Mouse (Mus musculus) urinary bladder, postnatal 14 days (tissue): ENCODE results near the gene Art5.
A peak's percentile ranks its signal among the peaks of the same experiment; 100 is the strongest.

Experiments used
- DNase-seq: peaks from one replicate; pipeline ENCODE4 v3.0.0; 2021; ENCODE audit warnings: low spot score

Gene Art5

DNA sequence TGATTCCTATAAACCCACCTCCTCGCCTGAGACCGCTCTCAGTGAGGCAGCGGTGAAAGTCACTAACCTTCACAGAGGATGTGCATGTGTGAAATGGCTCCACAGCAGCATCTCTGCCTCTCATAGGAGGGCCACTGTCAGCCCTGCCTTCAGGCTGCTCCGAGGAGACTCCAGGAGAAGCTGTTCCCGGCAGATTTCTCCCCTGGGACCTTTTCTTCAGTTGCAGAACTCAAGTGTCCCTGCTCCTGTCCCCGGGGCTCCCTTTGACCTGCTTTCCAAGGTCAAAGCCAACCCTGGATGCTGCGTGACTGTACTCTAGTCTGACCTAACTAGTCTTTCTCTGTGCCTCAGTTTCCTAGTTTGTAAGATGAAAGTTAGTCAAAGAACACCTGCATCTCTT is at the start of gene Art5:
Gene Art5, minus strand, starts transcription at position 319 of the 400 bp plus-strand sequence.
- DNase-seq: no peak

DNA sequence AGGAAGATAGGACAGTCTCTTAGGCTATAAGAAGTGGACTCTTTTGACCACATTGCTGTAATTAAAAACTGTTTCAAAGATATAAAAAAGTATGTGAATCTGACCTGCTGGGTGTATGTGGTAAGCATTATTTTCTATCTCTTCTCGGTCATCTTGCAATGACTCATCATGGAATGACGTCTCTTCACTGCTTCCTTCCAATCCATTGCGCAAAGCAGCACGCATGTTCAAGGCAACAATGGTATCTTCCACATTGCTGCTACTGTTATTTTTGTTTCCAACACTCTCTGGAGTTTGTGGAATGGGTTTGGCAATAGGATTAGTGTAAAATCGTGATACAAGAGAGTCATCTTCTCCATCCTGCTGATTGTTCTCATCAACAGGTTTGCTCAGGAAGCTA is 44.4 kb upstream of the Art5 start:
- DNase-seq: no peak

DNA sequence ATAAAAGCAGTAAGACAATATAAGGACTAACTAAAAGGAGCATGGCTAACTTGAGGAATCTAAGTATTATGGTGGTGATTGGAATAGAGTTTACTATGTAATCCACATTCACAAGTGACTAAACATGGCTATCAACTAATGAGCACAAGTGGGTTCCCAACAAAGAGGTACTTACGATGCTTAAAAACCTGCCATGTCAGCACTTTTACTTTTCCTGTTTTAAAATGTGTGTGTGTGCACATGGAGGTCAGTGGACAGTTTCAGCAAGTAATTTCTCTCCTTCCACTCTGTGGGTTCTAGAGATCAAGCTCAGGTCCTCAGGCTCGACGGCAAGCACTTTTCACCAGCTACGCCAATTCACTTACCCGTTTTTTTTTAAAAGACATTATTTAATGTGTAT is 28.6 kb upstream of the Art5 start:
- DNase-seq: no peak

DNA sequence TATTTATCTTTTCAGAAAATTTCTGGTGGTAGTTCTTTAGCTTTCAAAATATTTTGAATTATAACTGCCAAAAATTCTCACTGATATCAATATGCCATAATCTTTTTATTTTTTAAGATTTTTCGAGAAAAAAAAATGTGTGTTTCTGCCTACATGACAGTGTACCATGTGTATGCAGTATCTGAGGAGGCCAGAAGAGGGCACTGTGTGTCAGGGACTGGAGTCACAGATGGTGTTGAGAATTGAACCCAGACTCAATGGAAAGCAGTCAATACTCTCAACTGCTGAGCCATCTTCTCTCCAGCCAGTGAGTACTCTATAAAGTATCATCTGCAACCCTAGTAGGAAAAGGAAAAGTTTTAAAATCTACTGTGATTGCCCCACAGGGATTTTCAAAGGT is 28.2 kb upstream of the Art5 start:
- DNase-seq: peak; percentile 18

DNA sequence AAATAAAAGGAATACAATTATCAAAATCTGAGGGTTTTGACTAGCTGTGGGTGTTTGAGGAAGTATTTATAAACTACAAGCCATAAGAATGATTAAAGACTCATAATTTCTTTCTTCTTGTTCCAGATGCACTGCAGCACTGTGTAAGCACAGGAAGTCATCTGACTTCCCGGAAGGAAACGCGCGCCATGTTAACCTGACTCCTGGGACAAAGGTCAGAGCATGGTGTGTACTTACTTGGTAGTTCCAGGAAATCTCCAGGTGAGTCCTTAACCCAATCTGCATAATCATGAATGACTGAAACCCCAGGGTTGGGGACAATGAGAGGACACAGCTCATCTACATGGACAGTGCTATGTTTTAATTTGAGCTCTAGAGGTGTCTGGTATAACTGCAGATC is 23.1 kb upstream of the Art5 start:
- DNase-seq: no peak

DNA sequence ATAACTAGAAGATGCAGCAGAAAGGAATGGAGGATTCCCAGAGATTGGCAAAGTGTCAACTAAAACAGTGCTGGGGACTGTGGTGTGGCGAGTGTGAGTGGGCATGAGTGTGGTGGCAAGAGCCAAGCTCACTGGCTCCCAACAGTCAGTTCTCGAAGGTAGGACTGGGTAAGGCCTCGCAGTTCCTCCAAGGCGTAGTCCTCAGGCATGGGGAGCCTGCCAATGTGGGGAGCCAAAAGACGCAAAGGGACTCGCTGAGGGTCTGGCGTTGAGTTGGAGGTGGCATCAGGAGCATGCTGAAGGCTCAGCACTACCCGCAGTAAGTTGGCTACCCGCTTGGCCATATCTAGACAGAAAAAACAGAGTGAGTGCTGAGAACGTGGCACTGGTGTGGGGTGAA is 11.0 kb upstream of the Art5 start:
- DNase-seq: no peak

DNA sequence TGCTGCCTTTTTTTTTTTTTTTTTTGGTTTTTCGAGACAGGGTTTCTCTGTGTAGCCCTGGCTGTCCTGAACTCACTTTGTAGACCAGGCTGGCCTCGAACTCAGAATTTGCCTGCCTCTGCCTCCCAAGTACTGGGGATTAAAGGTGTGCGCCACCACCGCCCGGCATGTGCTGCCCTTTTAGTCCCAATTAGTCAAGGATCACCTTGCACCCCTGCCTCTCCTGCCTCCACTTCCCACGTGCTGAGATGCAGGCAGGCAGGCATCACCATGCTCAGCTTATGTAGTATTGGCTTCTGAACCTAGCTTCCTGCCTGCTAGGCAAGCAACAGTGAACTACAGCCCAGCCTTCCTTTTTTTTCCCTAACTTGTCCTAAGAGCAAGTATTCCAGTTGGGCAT is 8.1 kb upstream of the Art5 start:
- DNase-seq: no peak

DNA sequence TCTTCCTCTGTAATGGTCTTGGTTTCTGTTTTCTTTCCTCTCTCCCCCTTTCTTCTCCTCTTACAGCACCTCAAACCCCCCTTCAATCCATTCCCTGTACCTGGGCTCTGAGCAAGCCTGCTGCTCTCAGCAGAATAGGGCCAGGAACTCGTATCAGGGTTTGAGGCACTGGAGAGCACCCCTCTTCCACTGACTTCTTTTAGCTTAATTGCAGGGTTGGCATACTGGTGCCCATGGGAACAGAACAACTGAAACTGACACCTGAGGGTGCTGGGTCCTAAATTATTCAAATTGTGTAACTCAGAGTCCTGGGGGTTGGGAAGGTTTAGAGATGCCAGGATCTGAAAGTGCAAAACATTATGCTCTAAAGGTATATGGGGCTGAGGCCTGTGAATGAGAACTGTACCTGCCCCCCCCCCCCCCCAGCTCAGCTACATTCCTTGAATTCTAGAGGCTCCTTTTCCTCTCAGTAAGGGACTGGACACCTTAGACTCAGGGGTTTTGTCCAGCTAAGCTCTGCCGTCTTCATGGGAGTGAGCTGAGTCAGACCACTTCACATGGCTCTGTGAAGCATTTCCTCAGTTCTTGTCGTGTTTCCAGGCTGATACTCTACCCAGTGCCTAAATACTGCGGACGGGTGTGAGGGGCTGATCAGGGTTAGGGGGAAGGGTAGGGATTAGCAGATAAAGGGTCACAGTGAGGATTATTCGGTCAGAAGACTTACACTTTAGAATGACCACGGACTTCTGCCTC is 7.5 kb upstream of the Art5 start, which contains the start of gene Chrna10:
Gene Chrna10, minus strand, starts transcription at position 250 of the 753 bp plus-strand sequence.
- no peak for DNase-seq

DNA sequence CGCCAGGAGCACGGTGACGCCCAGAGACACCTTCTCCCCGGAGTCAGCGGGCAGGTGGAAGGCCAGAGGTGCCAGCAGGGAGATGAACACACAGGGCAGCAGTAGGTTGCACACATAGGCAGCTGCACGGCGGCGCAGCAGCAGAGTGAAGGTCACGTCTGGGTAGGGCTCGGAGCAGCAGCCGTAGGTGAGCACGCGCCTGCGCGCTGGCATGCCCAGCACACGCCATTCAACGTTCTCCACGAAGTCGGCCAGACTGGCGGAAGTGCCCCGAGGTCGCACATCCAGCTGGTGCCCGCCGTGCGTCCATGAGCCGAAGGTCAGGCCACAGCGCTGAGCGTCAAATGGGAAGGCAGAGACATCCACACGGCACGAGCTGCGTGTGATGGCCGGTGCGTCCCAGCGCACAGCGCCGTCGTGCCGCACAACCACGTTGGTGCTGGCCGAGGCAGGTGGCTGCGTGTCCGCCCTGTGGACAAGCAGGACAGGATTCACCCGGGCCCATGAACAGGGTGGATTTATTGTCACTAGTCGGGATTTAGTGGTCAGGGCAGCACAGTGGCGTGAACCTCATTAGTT is 4.0 kb upstream of the Art5 start:
- no peak for DNase-seq

DNA sequence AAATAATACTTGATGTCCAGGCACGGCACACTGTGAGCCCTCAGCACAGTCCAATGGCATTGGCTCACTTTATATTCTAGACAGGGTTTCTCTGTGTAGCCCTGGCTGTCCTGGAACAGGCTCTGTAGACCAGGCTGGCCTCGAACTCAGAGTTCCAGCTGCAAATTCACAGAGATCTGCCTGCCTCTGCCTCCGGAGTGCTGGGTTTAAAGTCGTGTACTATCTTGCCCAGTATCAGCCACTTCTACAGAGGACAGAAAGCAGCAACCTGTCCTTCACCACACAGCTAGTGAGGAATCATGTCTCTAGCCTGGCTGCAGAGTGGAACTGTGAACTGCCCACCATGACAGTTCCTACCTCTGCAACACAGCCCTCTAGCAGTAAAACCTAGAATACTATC is 457 bp upstream of the Art5 start:
- DNase-seq: no peak

DNA sequence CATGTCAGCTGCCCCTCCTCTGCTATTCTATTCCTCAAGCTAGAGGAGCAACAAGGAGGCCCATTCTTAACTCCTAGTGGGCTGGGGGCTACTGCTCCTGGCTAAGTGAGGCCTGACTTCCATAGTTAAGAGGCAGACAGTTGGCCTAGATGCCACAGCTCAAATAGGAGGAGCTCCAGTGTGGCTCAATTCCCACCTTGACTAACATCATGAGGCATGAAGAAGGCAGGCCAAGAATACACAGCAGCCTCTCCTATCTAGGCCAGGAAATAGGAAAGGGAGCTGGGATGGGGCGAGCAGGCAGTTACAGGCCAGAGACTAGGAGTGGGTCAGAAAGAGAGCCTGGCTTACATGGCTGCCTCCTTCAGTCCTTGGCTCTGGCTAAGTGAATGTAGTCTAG is 1.1 kb downstream of the Art5 start:
- DNase-seq: no peak

DNA sequence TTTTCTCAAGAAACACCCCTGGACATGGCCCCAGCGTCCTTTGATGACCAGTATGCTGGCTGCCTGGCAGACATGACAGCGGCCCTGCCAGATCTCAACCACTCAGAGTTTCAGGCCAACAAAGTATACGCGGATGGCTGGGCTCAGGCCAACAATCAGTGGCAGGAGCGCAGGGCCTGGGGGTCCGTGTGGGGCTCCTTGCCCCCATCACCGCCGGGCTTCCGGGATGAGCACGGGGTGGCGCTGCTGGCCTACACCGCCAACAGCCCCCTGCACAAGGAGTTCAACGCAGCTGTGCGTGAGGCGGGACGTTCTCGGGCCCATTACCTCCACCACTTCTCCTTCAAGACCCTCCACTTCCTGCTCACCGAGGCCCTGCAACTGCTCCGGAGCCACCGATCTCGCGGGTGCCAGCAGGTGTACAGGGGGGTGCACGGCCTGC is 2.6 kb downstream of the Art5 start:
- no peak for DNase-seq

DNA sequence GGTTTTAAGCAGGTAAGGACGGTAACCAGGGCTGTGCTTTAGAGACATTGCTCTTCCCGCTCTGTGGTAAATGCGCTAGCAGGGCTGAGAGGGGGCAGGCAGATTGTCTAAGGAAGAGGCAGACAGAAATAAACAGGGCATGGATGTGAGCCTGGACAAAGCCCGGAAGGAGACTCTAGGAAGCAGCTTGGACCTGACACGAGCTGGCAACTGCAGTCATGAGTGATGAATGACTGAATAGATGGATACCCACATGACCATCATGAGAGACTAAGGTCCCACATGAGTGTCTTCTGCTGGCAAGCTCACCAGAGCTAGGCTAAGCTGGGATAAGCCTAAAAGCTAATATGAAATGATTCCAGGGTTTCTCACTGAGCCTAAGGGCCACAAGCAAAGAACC is 5.2 kb downstream of the Art5 start:
- DNase-seq: no peak

DNA sequence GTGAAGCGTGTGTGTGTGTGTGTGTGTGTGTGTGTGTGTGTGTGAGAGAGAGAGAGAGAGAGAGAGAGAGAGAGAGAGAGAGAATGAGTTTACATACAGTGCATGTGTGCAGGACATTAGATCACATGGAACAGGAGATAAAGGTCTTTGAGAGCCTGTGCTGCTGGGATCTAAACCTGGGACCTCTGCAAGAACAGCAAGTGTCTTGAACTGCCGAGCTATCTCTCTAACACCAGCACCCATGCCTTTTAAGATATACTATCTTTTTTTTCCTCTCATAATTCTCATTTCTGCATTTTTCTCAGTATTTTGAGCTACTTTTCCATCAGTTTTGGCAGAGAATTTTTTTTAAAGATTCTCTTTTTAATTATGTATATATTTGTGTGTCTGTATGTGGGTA is 5.7 kb downstream of the Art5 start:
- no peak for DNase-seq

DNA sequence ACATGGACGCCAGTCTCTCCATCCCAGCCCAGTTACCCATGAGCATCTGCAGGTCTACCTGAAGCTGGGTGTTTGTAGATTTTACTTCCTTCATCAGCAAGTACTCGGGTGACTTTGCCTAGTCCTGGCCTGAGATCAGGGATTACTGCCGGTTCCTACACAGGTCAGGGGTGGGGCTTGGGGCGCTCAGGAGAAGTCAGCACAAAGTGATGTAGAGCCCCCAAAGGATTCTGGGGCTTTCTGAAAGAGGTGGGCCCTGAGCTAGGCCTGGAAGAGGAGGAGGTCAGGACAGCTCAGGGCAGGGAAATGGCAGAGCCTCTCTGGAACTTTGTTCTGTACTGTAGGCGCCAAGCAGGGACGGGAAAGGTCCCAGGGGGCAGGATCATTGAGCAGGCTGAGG is 6.6 kb downstream of the Art5 start:
- DNase-seq: no peak

DNA sequence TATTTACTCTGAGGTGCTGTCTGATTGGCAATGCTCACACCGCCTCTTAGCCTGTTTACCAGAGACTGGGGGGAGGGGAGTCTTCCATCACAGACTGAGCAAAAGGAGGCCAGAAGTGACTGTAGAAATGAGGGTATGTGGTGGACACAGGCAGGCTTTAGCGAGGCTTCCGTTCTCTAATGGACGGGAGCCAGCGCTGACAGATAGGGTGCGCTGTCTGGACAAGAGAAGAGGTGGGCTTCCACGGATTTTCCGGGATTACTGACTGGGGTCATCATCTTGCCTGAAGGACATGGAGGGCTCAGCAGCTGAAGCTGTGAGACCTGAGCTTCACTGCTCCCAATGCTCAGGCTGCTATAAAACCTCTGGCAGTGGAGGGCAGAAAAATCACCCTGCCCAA is 7.0 kb downstream of the Art5 start:
- no peak for DNase-seq

DNA sequence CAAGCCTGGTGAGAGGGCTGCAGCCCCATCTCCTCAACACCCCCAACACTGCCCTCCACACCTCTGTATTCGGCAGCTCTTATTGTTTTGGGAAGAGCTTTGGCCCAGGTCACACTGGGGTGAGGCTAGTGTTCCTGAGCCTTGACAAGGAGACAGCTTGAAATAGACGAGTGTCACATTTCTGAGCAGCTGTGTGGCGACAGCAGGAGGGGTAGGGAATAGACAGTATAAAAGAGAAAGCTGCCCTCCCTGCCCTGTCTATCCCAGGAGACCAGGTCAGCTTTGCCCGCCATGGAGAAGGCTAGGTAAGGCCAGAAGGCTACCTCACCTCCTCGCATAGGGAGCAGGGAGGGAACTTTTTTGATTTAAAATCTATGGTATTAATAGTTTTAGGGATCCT is 7.8 kb downstream of the Art5 start, which contains the start of gene Art1:
Gene Art1, plus strand, starts transcription at position 257 of the 400 bp plus-strand sequence.
- DNase-seq: no peak

DNA sequence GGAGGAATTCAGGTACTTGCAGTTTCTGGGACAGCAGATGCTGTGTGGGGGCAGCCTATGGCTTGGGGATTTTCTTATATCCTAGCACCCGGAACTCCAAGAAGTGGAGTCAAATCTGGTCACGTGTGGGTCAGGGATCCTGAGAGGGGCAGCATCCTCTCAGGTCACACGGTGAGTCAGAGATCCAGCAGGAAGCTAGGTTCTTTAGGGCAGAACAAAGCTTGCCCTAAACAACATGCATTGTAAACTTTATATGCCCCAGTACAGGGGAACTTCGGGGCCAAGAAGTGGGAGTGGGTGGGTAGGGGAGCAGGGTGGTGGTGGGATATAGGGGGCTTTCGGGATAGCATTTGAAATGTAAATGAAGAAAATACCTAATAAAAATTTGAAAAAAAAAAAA is 8.4 kb downstream of the Art5 start:
- DNase-seq: no peak

DNA sequence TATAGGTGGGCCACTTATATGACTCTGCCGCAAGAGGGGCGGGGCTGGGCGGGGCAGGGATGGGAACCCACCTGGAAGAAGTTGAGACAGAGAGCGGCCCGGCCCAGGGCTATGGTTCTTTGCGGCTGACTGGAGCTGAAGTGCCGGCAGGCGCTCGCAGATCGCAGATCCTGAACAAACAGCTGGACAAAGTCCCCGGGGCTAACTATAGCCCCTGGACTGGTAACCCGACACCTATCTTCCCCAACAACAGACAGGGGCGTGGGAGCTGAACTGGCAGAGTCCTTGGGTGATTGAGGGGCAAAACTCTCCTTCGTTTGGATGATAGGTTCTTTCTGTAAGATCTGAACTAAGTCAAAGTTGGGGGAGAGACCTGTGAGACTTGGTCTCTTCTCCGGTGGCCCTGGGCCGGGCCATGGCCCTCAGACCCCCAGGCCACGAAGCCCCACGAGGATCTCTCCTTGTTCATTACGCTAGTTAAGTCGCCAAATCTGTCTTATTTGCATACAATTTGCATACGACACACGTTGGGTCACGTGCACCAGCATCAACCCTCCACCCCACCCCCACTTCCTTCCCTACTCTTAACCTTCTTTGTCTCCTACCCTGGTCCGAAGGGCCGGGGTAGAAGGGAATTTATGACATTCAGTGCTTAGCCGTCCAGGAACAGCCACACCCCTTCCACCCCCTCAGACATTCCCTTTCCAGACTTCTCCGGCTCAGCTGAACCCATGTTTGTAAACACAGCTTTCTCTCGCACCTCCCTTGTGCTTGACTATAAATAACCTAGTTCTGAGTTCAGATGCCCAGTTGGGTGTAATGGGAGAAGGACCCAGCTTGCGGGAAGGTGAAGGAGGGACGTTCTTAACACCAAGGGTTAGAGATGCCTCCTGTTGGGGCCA is 9.3 kb downstream of the Art5 start:
- no peak for DNase-seq

DNA sequence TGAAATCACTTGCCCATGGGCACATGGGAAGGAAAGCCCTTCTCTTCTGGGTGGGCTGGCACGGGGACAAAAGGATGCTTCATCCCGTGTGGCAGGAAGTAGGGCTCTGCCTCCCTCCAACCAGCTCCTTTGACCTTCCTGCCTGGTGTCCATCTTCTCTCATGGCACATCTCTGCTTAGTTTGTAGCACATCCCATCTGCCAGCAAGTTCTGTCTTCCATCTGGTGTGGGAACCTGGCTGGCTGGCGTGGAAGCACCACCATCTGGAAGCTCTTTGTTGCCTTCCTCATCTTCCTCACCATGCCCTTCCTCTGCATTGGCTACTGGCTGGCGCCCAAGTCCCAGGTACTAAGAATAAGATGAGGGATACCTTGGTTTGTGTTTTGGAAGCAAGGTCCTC is 22.0 kb downstream of the Art5 start:
- no peak for DNase-seq

DNA sequence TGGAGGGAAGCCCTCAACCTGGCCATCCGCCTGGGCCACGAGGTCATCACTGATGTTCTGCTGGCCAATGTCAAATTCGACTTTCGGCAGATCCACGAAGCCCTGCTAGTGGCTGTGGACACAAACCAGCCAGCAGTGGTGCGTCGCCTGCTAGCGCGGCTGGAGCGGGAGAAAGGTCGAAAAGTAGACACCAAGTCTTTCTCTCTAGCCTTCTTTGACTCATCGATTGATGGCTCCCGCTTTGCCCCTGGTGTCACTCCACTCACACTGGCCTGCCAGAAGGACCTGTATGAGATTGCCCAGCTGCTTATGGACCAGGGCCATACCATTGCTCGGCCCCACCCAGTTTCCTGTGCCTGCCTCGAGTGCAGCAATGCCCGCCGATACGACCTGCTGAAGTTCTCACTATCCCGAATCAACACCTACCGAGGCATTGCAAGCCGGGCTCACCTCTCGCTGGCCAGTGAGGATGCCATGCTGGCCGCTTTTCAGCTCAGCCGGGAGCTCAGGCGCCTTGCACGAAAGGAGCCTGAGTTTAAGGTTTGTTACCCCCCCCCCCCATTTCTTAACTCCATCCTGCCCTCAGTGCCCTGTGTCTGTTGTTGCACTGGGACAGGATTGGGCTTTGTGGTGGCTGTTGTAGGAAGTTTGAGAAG is 25.1 kb downstream of the Art5 start:
- no peak for DNase-seq

DNA sequence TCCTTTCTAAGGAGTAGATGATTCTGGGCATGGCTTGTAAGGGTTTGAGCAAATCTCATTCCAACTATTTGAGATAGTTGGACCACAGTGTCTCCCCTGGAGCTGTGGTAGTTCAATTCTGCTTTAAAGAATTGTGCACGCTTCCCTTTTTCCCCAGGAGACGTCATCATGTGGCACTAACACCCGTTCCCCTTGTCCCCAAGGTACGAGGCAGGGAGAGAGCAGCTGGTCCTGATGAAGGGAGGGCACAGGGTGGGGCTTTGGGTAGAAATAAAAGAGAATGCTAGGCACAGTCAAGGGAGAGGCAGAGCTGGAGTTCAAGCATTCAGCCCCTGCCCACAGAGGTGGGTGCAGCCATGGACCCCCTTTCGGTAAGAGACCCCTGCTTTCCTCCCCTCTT is 26.5 kb downstream of the Art5 start, which contains the start of gene Trpc2:
Gene Trpc2, plus strand, starts transcription at position 301 of the 400 bp plus-strand sequence.
- no peak for DNase-seq
